Mouse (Mus musculus): ENCODE results near the gene Prkar1a. TPM values are rescaled to one million over a fixed set of nuclear protein-coding genes. Genes with fewer than 3 reads are reported as not detected.

The Prkar1a gene
- 100 to 1,000 TPM; 309 to 323 TPM for total RNA-seq (2021)

- no peak for DNase-seq
- intact Hi-C loops (cut with DNase I): no loop called here
These were observed at the start of gene Prkar1a for GRCm38 (mm10) chr11:109649206-109649605. Prkar1a (plus strand) TSS chr11:109649405.

- DNase-seq: no peak
- intact Hi-C loops (cut with DNase I): no loop called here
These were observed 41.6 kb upstream of the Prkar1a start for GRCm38 (mm10) chr11:109607600-109607999.

GRCm38 (mm10) chr11:109608976-109609625 lies 40.1 kb upstream of the Prkar1a start:
- DNase-seq: no peak
- intact Hi-C loops (cut with DNase I): no loop called here

GRCm38 (mm10) chr11:109610046-109610794 lies 39.0 kb upstream of the Prkar1a start:
- intact Hi-C loops (cut with DNase I): loop anchor here (2.0 to 10.0 kb wide), 2 partner anchors 13 to 275 kb away; no protein-coding TSS in a partner anchor
- DNase-seq: no peak

GRCm38 (mm10) chr11:109610795-109611302 lies 38.4 kb upstream of the Prkar1a start:
- intact Hi-C loops (cut with DNase I): loop anchor here (2.0 to 10.0 kb wide), 2 partner anchors 14 to 276 kb away; no protein-coding TSS in a partner anchor
- DNase-seq: no peak

GRCm38 (mm10) chr11:109611303-109612149 lies 37.7 kb upstream of the Prkar1a start, which contains the start of gene Wipi1:
Wipi1 (minus strand) TSS chr11:109611967.
- peak; percentile 98 to 99 for DNase-seq
- intact Hi-C loops (cut with DNase I): loop anchor here (2.0 to 10.0 kb wide), 2 partner anchors 15 to 277 kb away; no protein-coding TSS in a partner anchor

GRCm38 (mm10) chr11:109612871-109613529 lies 36.2 kb upstream of the Prkar1a start:
- intact Hi-C loops (cut with DNase I): loop anchor here (10.0 kb wide), 1 partner anchor 278 kb away; no protein-coding TSS in a partner anchor
- no peak for DNase-seq

- no peak for DNase-seq
- intact Hi-C loops (cut with DNase I): loop anchor here (10.0 kb wide), 1 partner anchor 280 kb away; no protein-coding TSS in a partner anchor
These were observed 33.9 kb upstream of the Prkar1a start for GRCm38 (mm10) chr11:109615286-109615685.

GRCm38 (mm10) chr11:109616352-109616751 lies 32.9 kb upstream of the Prkar1a start:
- intact Hi-C loops (cut with DNase I): loop anchor here (10.0 kb wide), 1 partner anchor 282 kb away; no protein-coding TSS in a partner anchor
- no peak for DNase-seq

- intact Hi-C loops (cut with DNase I): loop anchor here (10.0 kb wide), 1 partner anchor 282 kb away; no protein-coding TSS in a partner anchor
- DNase-seq: no peak
These were observed 32.4 kb upstream of the Prkar1a start for GRCm38 (mm10) chr11:109616766-109617165.

GRCm38 (mm10) chr11:109619055-109619454 lies 30.1 kb upstream of the Prkar1a start:
- peak; percentile 59 to 78 for DNase-seq
- intact Hi-C loops (cut with DNase I): loop anchor here (2.0 to 10.0 kb wide), 2 partner anchors 284 to 374 kb away; no protein-coding TSS in a partner anchor

- intact Hi-C loops (cut with DNase I): loop anchor here (2.0 kb wide), 2 partner anchors 30 to 36 kb away; no protein-coding TSS in a partner anchor
- DNase-seq: no peak
These were observed 28.8 kb upstream of the Prkar1a start for GRCm38 (mm10) chr11:109620356-109620755.

- peak; percentile 64 to 68 for DNase-seq
- intact Hi-C loops (cut with DNase I): loop anchor here (1.0 to 2.0 kb wide), 3 partner anchors 30 to 239 kb away; no protein-coding TSS in a partner anchor
These were observed 28.0 kb upstream of the Prkar1a start for GRCm38 (mm10) chr11:109621183-109621582.

- peak; percentile 37 to 52 for DNase-seq
- intact Hi-C loops (cut with DNase I): no loop called here
These were observed 26.6 kb upstream of the Prkar1a start for GRCm38 (mm10) chr11:109622518-109623037.

- no peak for DNase-seq
- intact Hi-C loops (cut with DNase I): no loop called here
These were observed 26.0 kb upstream of the Prkar1a start for GRCm38 (mm10) chr11:109623238-109623637.

- intact Hi-C loops (cut with DNase I): no loop called here
- no peak for DNase-seq
These were observed 21.6 kb upstream of the Prkar1a start for GRCm38 (mm10) chr11:109627648-109628047.

- intact Hi-C loops (cut with DNase I): no loop called here
- no peak for DNase-seq
These were observed 21.1 kb upstream of the Prkar1a start for GRCm38 (mm10) chr11:109628099-109628498.

- DNase-seq: peak; percentile 41 to 50
- intact Hi-C loops (cut with DNase I): no loop called here
These were observed 20.1 kb upstream of the Prkar1a start for GRCm38 (mm10) chr11:109629021-109629521.

GRCm38 (mm10) chr11:109634928-109635327 lies 14.3 kb upstream of the Prkar1a start:
- intact Hi-C loops (cut with DNase I): no loop called here
- DNase-seq: no peak
